Mouse (Mus musculus) midbrain, postnatal 0 days (tissue): ENCODE data around the gene Bmp2. TPM values are rescaled to one million over a fixed set of nuclear protein-coding genes. Genes with fewer than 3 reads are reported as not detected.
A peak's percentile ranks its signal among the peaks of the same experiment; 100 is the strongest.

Experiments
- ATAC-seq: fragments of 200-750 bp; cut with Nextera tagmentation; 2 replicates; pipeline ENCODE4 v1.8.0; 2017; ENCODE audit warnings: moderate number of reproducible peaks, mild to moderate bottlenecking, moderate TSS enrichment, moderate library complexity; ENCODE audit not compliant: low FRiP score
- DNase-seq: peaks from one replicate; pipeline ENCODE4 v3.0.0-alpha.2; 2015; ENCODE audit warnings: low spot score
- H3K27ac ChIP-seq: fragments of 300-500 bp; sonication (generic); 2 replicates; pipeline ENCODE4 v1.5.1; 2014; ENCODE audit warnings: low read depth, mild to moderate bottlenecking, low read length, mixed read lengths
- H3K27me3 ChIP-seq: fragments of 300-500 bp; sonication (generic); 2 replicates; pipeline ENCODE4 v1.6.1; 2014; ENCODE audit warnings: low read length, control low read depth, mixed read lengths; ENCODE audit not compliant: insufficient read depth
- H3K36me3 ChIP-seq: fragments of 300-500 bp; sonication (generic); 2 replicates; pipeline ENCODE4 v1.6.1; 2014; ENCODE audit warnings: low read length, control low read depth, mixed read lengths; ENCODE audit not compliant: insufficient read depth
- H3K4me1 ChIP-seq: fragments of 300-500 bp; sonication (generic); 2 replicates; pipeline ENCODE4 v1.6.1; 2014; ENCODE audit warnings: mild to moderate bottlenecking, control low read depth, antibody characterized with exemption, low read length, mixed read lengths; ENCODE audit not compliant: insufficient read depth
- H3K4me2 ChIP-seq: fragments of 300-500 bp; sonication (generic); 2 replicates; pipeline ENCODE4 v1.6.1; 2014; ENCODE audit warnings: low read depth, mild to moderate bottlenecking, low read length, mixed read lengths; ENCODE audit not compliant: poor library complexity, severe bottlenecking
- H3K4me3 ChIP-seq: fragments of 300-500 bp; sonication (generic); 2 replicates; pipeline ENCODE4 v1.5.1; 2014; ENCODE audit warnings: low read depth, mild to moderate bottlenecking, low read length, moderate library complexity
- H3K9ac ChIP-seq: fragments of 300-500 bp; sonication (generic); replicated peaks from 2 replicates; pipeline ENCODE4 v1.6.1; 2014; ENCODE audit warnings: mild to moderate bottlenecking, low read length, moderate library complexity, mixed read lengths; ENCODE audit not compliant: poor library complexity, severe bottlenecking
- H3K9me3 ChIP-seq: fragments of 300-500 bp; sonication (generic); 2 replicates; pipeline ENCODE4 v1.6.1; 2016; ENCODE audit warnings: low read length, control low read depth
- CTCF ChIP-seq: IDR thresholded peaks from 2 replicates; pipeline ENCODE4 v1.5.1; 2016; ENCODE audit warnings: antibody characterized with exemption, mild to moderate bottlenecking
- WGBS: fragments of 180-500 bp; shearing (Covaris S2); extraction: QIAGEN DNeasy Blood & Tissue Kit; methylation state at CpG from one replicate; pipeline ENCODE4 v1.1.7; 2014; 5-methylcytosine and 5-hydroxymethylcytosine counted together
- polyA plus RNA-seq: library from polyadenylated mRNA; unstranded; fragments of >200 nt; fragmentation: Nextera tagmentation; extraction: Ambion mirVana; gene quantifications from 2 replicates; pipeline ENCODE4 v1.2.1, GENCODE M21; 2015
- total RNA-seq: library from RNA; depleted of rRNA; stranded (reverse); fragments of >200 nt; gene quantifications from 2 replicates; pipeline ENCODE4 v1.2.3, GENCODE M21; 2014

Gene Bmp2
- total and polyA plus RNA-seq, 2 experiments from 2014 or later = 3.6 to 4.0 TPM

DNA sequence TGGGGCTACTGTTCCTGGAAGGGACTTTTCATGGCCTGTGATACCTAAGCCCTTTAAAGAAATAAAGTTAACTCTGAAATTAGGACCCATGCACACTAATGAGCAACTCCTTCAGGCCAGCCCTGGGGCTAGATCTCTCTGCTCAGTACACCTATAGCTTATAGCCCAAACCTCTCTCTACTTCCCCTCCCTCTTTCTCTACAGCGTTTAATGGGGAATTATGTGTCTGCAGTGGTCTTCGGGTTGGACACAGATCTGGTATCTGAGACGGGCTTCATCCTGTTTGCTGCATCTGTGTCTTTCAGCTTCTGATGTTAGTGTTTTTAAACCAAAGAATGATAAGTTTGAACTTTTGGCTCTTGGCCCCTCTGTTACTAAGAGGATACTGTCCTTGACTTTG is 18.9 kb upstream of the Bmp2 start:
- Histone ChIP-seq H3K36me3 (no peaks in the 10 kb centered on the region), H3K4me1 (no peaks in the 10 kb centered on the region), H3K9ac (no peak overlapping the region), H3K4me2 (no peak overlapping the region), H3K27ac (no peak overlapping the region), H3K4me3 (no peak overlapping the region), H3K9me3 (no peaks in the 10 kb centered on the region), H3K27me3 (no peaks in the 10 kb centered on the region)
- 72% methylated on average over 3 of the region's 3 CpGs for WGBS
- TF ChIP-seq CTCF = no peak
- no peak for DNase-seq
- no peak for ATAC-seq

GRCm38 (mm10) chr2:133535481-133535880 is 16.5 kb upstream of the Bmp2 start:
- H3K9me3 ChIP-seq = no peaks in the 10 kb centered on the region
- H3K4me2 ChIP-seq = no peak overlapping the region
- H3K4me1 ChIP-seq = no peaks in the 10 kb centered on the region
- H3K27ac ChIP-seq = no peak overlapping the region
- H3K36me3 ChIP-seq = no peaks in the 10 kb centered on the region
- ATAC-seq (no peak), DNase-seq (no peak)
- no peak for TF ChIP-seq CTCF
- 67% methylated on average over 9 of the region's 9 CpGs for WGBS
- H3K9ac ChIP-seq = no peak overlapping the region
- H3K27me3 ChIP-seq = no peaks in the 10 kb centered on the region
- H3K4me3 ChIP-seq = no peak overlapping the region

GRCm38 (mm10) chr2:133536812-133537211 is 15.1 kb upstream of the Bmp2 start:
- Histone ChIP-seq H3K4me3 (no peak overlapping the region), H3K27ac (no peak overlapping the region), H3K27me3 (no peaks in the 10 kb centered on the region), H3K9ac (no peak overlapping the region), H3K36me3 (no peaks in the 10 kb centered on the region), H3K9me3 (no peaks in the 10 kb centered on the region), H3K4me2 (no peak overlapping the region), H3K4me1 (no peaks in the 10 kb centered on the region)
- 89% methylated on average over 7 of the region's 7 CpGs for WGBS
- no peak for TF ChIP-seq CTCF
- ATAC-seq = no peak
- DNase-seq = no peak

- ATAC-seq = no peak
- Histone ChIP-seq H3K4me1 (no peaks in the 10 kb centered on the region), H3K27me3 (no peaks in the 10 kb centered on the region), H3K4me2 (no peak overlapping the region), H3K27ac (no peak overlapping the region), H3K36me3 (no peaks in the 10 kb centered on the region), H3K4me3 (no peak overlapping the region), H3K9ac (no peak overlapping the region), H3K9me3 (no peaks in the 10 kb centered on the region)
- no peak for DNase-seq
- 73% methylated on average over 1 of the region's 1 CpGs for WGBS
- no peak for TF ChIP-seq CTCF
Measured at GRCm38 (mm10) chr2:133540702-133541101, 11.3 kb upstream of the Bmp2 start.

DNA sequence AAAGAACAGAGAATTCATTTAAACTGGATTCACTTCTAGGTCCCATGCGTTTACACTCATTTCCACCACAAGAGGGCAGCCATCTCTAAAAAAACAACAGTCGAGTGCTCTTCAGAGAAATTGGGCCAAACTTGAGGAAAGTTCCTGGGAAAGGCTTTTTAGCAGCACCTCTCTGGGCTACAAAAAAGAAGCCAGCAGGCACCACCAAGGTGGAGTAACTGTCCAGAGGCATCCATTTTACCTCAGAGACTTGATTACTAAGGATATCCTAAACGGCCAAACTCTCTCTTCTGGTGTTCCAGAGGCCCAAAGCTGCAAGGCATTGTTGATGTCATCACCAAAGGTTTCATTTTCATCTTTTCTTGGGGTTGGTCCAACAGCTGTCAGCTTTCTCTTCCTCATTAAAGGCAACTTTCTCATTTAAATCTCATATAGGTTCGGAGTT is 1.7 kb upstream of the Bmp2 start:
- no peaks in the 10 kb centered on the region for H3K9me3 ChIP-seq
- peak; percentile 86 for DNase-seq
- 19% methylated on average over 4 of the region's 4 CpGs for WGBS
- H3K4me2 ChIP-seq = no peak overlapping the region
- no peak overlapping the region for H3K27ac ChIP-seq
- peak; percentile 91 for TF ChIP-seq CTCF
- ATAC-seq = no peak
- H3K4me3 ChIP-seq = no peak overlapping the region
- H3K27me3 ChIP-seq = peaks cover 21% of the 10 kb centered on the region
- H3K36me3 ChIP-seq = no peaks in the 10 kb centered on the region
- H3K9ac ChIP-seq = no peak overlapping the region
- H3K4me1 ChIP-seq = peaks cover 8% of the 10 kb centered on the region; the same call in 1 of the 2 replicates

DNA sequence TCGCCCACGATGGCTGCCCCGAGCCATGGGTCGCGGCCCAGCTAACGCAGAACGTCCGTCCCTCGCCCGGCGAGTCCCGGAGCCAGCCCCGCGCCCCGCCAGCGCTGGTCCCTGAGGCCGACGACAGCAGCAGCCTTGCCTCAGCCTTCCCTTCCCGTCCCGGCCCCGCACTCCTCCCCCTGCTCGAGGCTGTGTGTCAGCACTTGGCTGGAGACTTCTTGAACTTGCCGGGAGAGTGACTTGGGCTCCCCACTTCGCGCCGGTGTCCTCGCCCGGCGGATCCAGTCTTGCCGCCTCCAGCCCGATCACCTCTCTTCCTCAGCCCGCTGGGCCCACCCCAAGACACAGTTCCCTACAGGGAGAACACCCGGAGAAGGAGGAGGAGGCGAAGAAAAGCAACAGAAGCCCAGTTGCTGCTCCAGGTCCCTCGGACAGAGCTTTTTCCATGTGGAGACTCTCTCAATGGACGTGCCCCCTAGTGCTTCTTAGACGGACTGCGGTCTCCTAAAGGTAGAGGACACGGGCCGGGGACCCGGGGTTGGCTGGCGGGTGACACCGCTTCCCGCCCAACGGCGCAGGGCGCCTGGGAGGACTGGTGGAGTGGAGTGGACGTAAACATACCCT is 995 bp downstream of the Bmp2 start:
- Histone ChIP-seq H3K4me3 (peak overlapping the region; percentile 58), H3K4me2 (peak overlapping the region; percentile 74), H3K9ac (peak overlapping the region; percentile 42; the same call in 1 of the 2 replicates), H3K27me3 (peaks cover 26% of the 10 kb centered on the region), H3K9me3 (no peaks in the 10 kb centered on the region), H3K4me1 (peaks cover 8% of the 10 kb centered on the region; the same call in 1 of the 2 replicates), H3K27ac (no peak overlapping the region), H3K36me3 (no peaks in the 10 kb centered on the region)
- TF ChIP-seq CTCF = no peak
- DNase-seq = no peak
- under 1% methylated on average over 46 of the region's 48 CpGs for WGBS
- ATAC-seq = no peak
